Mouse (Mus musculus): ENCODE data around the gene Sept10. TPM values are rescaled to one million over a fixed set of nuclear protein-coding genes. Genes with fewer than 3 reads are reported as not detected.

Sept10 gene
- polyA plus RNA-seq, 1 experiment from 2014 or later = 56.5 TPM

DNA sequence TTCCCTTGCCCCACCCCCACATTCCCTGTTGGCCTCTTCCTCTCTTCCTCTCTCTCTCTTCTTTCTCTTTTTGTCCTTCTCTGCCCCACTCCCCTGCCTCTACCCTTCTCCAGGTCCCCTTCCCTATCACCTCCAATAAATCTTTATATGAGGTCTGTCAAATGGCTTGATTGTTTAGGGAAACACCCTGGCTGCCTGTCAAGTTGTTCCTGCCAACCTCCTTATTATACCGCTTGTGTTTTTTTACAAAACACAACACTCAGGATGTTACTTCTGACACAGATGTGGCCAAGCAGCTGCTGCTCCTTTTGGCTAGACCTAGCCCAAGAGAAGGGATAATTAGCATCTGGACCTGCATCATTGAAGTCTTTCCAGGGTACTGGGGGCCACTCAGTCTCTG is 40.4 kb upstream of the Sept10 start:
- Histone ChIP-seq H3K4me1 (ENCODE audit: control insufficient read depth, insufficient read depth, low read length) (no peaks in the 10 kb centered on the region; the same call in 1 of the 2 replicates), H3K4me3 (ENCODE audit: low read depth, low read length) (no peak overlapping the region), H3K27ac (replicated peaks; ENCODE audit: low read depth, low read length) (no peak overlapping the region), H3K4me2 (ENCODE audit: low read depth, severe bottlenecking) (no peak overlapping the region), H3K27me3 (ENCODE audit: control insufficient read depth, insufficient read depth, low read length) (no peaks in the 10 kb centered on the region), H3K9me3 (ENCODE audit: control insufficient read depth, low read length) (no peaks in the 10 kb centered on the region), H3K36me3 (ENCODE audit: control insufficient read depth, insufficient read depth, low read length) (no peaks in the 10 kb centered on the region), H3K9ac (ENCODE audit: low read length) (no peak overlapping the region)
- WGBS = 76% methylated on average over 1 of the region's 1 CpGs
- no peak for DNase-seq (ENCODE audit: low spot score)
- ATAC-seq (ENCODE audit: insufficient number of reproducible peaks, low FRiP score, low TSS enrichment, low read depth) = no peak

DNA sequence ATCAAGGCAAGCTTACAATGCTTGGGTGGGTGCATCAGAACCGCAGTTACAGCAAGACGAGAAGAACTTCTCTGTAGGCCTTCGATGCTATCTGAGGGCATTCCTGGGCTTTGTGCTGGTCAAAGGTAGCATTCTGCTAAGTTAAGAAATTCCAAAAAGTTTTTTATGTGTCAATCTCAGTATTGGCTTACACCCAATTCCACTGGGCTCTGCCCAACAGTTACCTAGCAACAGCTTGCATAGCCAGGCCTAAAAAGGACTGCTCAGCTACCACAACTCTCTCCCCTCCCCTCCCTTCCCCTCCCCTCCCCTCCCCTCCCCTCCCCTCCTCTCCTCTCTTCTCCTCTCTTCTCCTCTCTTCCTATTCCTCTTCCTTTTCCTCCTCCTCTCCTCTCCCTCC is 40.0 kb upstream of the Sept10 start:
- ATAC-seq (ENCODE audit: insufficient number of reproducible peaks, low FRiP score, low TSS enrichment, low read depth) = no peak

DNA sequence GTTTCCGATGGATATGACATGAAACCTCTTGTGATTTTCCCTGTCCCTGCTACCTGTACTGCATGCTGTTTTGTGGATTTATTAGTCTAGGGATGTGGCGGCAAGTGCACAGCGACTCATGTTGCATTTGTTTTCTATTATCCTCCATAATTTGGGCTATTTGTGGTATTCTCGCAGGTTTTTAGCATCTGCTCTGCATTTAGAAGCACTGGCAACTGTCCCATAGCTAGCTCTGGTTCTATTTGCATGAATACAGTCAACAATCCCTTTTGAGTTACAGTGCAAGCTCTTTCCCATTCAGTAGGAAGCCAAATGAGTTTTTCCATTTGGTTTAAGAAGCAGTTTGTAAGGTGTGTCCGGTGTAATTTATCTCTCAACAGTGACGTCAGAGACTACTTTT is 37.9 kb upstream of the Sept10 start:
- Histone ChIP-seq H3K27ac (replicated peaks; ENCODE audit: low read depth, low read length) (no peak overlapping the region), H3K36me3 (ENCODE audit: control insufficient read depth, insufficient read depth, low read length) (no peaks in the 10 kb centered on the region), H3K9me3 (ENCODE audit: control insufficient read depth, low read length) (no peaks in the 10 kb centered on the region), H3K4me1 (ENCODE audit: control insufficient read depth, insufficient read depth, low read length) (no peaks in the 10 kb centered on the region; the same call in 1 of the 2 replicates), H3K4me3 (ENCODE audit: low read depth, low read length) (no peak overlapping the region), H3K9ac (ENCODE audit: low read length) (no peak overlapping the region), H3K27me3 (ENCODE audit: control insufficient read depth, insufficient read depth, low read length) (no peaks in the 10 kb centered on the region), H3K4me2 (ENCODE audit: low read depth, severe bottlenecking) (no peak overlapping the region)
- WGBS = 53% methylated on average over 6 of the region's 6 CpGs
- no peak for ATAC-seq (ENCODE audit: insufficient number of reproducible peaks, low FRiP score, low TSS enrichment, low read depth)
- no peak for DNase-seq (ENCODE audit: low spot score)

More for the DNA sequence above, 40.0 kb upstream of the Sept10 start:
- 93% methylated on average over 3 of the region's 3 CpGs for WGBS
- no peak overlapping the region for H3K4me3 ChIP-seq (ENCODE audit: low read depth, low read length)
- no peak for DNase-seq (ENCODE audit: low spot score)
- H3K27ac ChIP-seq (replicated peaks; ENCODE audit: low read depth, low read length) = no peak overlapping the region
- H3K9me3 ChIP-seq (ENCODE audit: control insufficient read depth, low read length) = no peaks in the 10 kb centered on the region
- H3K36me3 ChIP-seq (ENCODE audit: control insufficient read depth, insufficient read depth, low read length) = no peaks in the 10 kb centered on the region
- H3K27me3 ChIP-seq (ENCODE audit: control insufficient read depth, insufficient read depth, low read length) = no peaks in the 10 kb centered on the region
- H3K4me1 ChIP-seq (ENCODE audit: control insufficient read depth, insufficient read depth, low read length) = no peaks in the 10 kb centered on the region; the same call in 1 of the 2 replicates
- no peak overlapping the region for H3K9ac ChIP-seq (ENCODE audit: low read length)
- no peak overlapping the region for H3K4me2 ChIP-seq (ENCODE audit: low read depth, severe bottlenecking)

DNA sequence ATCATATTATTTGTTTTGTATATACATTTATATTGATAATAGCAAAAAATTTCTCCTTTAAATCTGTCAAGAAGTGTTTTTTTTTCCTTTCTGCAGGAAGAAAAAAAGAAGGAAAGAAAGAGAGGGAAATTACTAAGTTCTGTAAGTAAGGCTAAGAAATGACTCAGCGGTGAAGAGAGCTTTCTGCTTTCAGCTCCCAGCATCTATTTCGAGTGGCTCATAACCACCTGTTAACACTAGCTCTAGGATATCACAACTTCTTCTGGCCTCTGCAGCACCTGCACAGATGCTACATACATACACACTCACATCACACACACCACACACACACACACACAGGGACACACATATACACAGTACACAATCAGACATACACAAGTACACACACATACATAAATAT is 34.9 kb upstream of the Sept10 start:
- Histone ChIP-seq H3K9ac (ENCODE audit: low read length) (no peak overlapping the region), H3K4me1 (ENCODE audit: control insufficient read depth, insufficient read depth, low read length) (no peaks in the 10 kb centered on the region; the same call in 1 of the 2 replicates), H3K4me2 (ENCODE audit: low read depth, severe bottlenecking) (no peak overlapping the region), H3K9me3 (ENCODE audit: control insufficient read depth, low read length) (no peaks in the 10 kb centered on the region), H3K4me3 (ENCODE audit: low read depth, low read length) (no peak overlapping the region), H3K27ac (replicated peaks; ENCODE audit: low read depth, low read length) (no peak overlapping the region), H3K27me3 (ENCODE audit: control insufficient read depth, insufficient read depth, low read length) (no peaks in the 10 kb centered on the region), H3K36me3 (ENCODE audit: control insufficient read depth, insufficient read depth, low read length) (no peaks in the 10 kb centered on the region)
- no peak for ATAC-seq (ENCODE audit: insufficient number of reproducible peaks, low FRiP score, low TSS enrichment, low read depth)
- no peak for DNase-seq (ENCODE audit: low spot score)
- WGBS = 89% methylated on average over 2 of the region's 2 CpGs

DNA sequence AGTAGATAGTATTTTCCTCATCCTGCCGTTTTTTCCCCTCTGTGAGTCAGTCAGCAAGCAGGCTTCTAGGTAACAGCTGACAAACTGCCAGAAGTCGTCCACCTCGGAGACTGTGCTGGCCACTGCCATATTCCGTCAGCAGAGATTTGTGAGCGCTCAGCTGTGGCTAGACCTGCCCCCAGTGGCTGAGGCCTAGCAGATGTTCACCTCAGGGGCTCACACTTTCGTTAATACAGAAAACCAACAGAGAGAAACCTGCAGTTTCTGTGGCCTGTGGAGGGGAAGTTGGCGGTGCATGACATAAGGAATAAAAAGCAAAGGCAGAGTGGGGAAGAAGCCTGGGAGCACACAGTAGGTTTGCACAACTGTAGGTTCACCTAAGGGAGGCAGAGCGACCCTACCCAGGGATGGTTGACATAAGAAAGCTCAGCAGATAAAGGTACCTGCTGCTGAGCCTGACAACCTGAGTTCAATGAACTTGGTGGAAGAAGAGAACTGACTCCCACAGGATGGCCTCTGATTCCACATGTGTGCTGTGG is 32.0 kb upstream of the Sept10 start:
- Histone ChIP-seq H3K9me3 (ENCODE audit: control insufficient read depth, low read length) (no peaks in the 10 kb centered on the region), H3K4me2 (ENCODE audit: low read depth, severe bottlenecking) (no peak overlapping the region), H3K27me3 (ENCODE audit: control insufficient read depth, insufficient read depth, low read length) (no peaks in the 10 kb centered on the region), H3K4me1 (ENCODE audit: control insufficient read depth, insufficient read depth, low read length) (no peaks in the 10 kb centered on the region), H3K27ac (replicated peaks; ENCODE audit: low read depth, low read length) (no peak overlapping the region), H3K36me3 (ENCODE audit: control insufficient read depth, insufficient read depth, low read length) (no peaks in the 10 kb centered on the region), H3K4me3 (ENCODE audit: low read depth, low read length) (no peak overlapping the region), H3K9ac (ENCODE audit: low read length) (no peak overlapping the region)
- 70% methylated on average over 8 of the region's 8 CpGs for WGBS
- DNase-seq (ENCODE audit: low spot score) (no peak), ATAC-seq (ENCODE audit: insufficient number of reproducible peaks, low FRiP score, low TSS enrichment, low read depth) (no peak)

DNA sequence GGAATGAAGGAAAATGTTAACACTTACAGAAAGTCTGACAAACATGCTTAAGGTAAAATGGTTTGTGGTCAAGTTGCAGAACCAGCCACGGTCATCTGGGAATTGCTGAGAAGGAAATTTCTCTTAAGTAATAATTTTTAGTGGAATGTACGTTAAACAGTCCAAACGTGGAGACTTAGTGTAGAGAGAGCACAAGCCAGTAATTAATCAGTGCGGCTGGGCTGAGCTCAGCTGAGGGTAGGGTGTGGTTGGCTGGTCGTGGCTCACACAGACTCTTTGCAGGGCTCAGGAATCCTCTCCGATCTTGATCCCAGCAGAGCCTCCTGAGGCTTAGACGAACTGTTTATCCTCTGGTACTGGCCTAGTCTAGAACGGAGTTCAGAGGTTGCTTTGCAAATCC is 30.7 kb upstream of the Sept10 start:
- H3K27ac ChIP-seq (replicated peaks; ENCODE audit: low read depth, low read length) = no peak overlapping the region
- no peak overlapping the region for H3K4me3 ChIP-seq (ENCODE audit: low read depth, low read length)
- no peaks in the 10 kb centered on the region for H3K9me3 ChIP-seq (ENCODE audit: control insufficient read depth, low read length)
- no peaks in the 10 kb centered on the region for H3K4me1 ChIP-seq (ENCODE audit: control insufficient read depth, insufficient read depth, low read length)
- H3K9ac ChIP-seq (ENCODE audit: low read length) = no peak overlapping the region
- H3K4me2 ChIP-seq (ENCODE audit: low read depth, severe bottlenecking) = no peak overlapping the region
- DNase-seq (ENCODE audit: low spot score) = no peak
- ATAC-seq (ENCODE audit: insufficient number of reproducible peaks, low FRiP score, low TSS enrichment, low read depth) = no peak
- no peaks in the 10 kb centered on the region for H3K27me3 ChIP-seq (ENCODE audit: control insufficient read depth, insufficient read depth, low read length)
- H3K36me3 ChIP-seq (ENCODE audit: control insufficient read depth, insufficient read depth, low read length) = no peaks in the 10 kb centered on the region
- WGBS = 65% methylated on average over 8 of the region's 8 CpGs

DNA sequence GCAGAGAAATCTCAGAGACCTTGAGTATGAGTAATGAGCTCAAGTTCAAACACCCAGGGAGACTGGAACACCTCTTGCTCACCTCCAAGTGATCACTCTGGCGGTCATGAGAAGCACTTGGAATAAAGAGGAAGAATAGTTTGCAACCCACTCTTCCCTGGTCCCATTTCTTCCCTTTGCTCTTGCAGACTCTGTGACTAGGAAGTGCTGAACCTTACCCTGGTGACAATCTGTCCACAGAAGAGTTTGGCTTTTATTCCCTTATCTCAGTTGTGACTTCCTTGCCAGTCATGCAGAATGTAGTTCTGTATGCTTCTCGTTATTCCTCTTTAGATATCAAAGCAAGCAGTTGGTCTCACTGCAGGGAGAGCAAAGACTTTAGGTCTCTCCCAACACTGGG is 30.3 kb upstream of the Sept10 start:
- H3K36me3 ChIP-seq (ENCODE audit: control insufficient read depth, insufficient read depth, low read length) = no peaks in the 10 kb centered on the region
- H3K27ac ChIP-seq (replicated peaks; ENCODE audit: low read depth, low read length) = no peak overlapping the region
- H3K27me3 ChIP-seq (ENCODE audit: control insufficient read depth, insufficient read depth, low read length) = no peaks in the 10 kb centered on the region
- no peak for ATAC-seq (ENCODE audit: insufficient number of reproducible peaks, low FRiP score, low TSS enrichment, low read depth)
- 83% methylated on average over 2 of the region's 2 CpGs for WGBS
- H3K9ac ChIP-seq (ENCODE audit: low read length) = no peak overlapping the region
- H3K4me3 ChIP-seq (ENCODE audit: low read depth, low read length) = no peak overlapping the region
- H3K9me3 ChIP-seq (ENCODE audit: control insufficient read depth, low read length) = no peaks in the 10 kb centered on the region
- DNase-seq (ENCODE audit: low spot score) = no peak
- no peaks in the 10 kb centered on the region for H3K4me1 ChIP-seq (ENCODE audit: control insufficient read depth, insufficient read depth, low read length)
- no peak overlapping the region for H3K4me2 ChIP-seq (ENCODE audit: low read depth, severe bottlenecking)

DNA sequence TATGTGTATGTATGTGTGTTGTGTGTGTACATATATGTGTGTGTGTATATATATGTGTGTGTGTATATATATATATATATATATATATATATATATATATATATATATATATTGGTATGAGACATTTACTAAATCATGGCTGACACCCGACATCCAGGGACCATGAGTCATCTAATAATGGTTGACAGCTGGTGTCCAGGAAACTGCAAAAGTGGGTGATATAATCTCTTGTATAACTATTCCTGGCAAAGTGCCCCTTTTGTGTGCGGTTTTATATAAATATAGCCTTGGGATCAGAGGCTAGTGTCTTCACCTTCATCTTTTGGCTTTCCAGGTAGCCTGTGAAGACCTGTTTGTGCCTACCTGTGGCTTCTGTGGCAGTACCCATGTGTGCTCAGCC is 29.0 kb upstream of the Sept10 start:
- Histone ChIP-seq H3K4me3 (ENCODE audit: low read depth, low read length) (no peak overlapping the region), H3K27ac (replicated peaks; ENCODE audit: low read depth, low read length) (no peak overlapping the region), H3K27me3 (ENCODE audit: control insufficient read depth, insufficient read depth, low read length) (no peaks in the 10 kb centered on the region), H3K9me3 (ENCODE audit: control insufficient read depth, low read length) (no peaks in the 10 kb centered on the region), H3K9ac (ENCODE audit: low read length) (no peak overlapping the region), H3K36me3 (ENCODE audit: control insufficient read depth, insufficient read depth, low read length) (no peaks in the 10 kb centered on the region), H3K4me2 (ENCODE audit: low read depth, severe bottlenecking) (no peak overlapping the region), H3K4me1 (ENCODE audit: control insufficient read depth, insufficient read depth, low read length) (no peaks in the 10 kb centered on the region)
- no peak for DNase-seq (ENCODE audit: low spot score)
- 89% methylated on average over 2 of the region's 2 CpGs for WGBS
- no peak for ATAC-seq (ENCODE audit: insufficient number of reproducible peaks, low FRiP score, low TSS enrichment, low read depth)

DNA sequence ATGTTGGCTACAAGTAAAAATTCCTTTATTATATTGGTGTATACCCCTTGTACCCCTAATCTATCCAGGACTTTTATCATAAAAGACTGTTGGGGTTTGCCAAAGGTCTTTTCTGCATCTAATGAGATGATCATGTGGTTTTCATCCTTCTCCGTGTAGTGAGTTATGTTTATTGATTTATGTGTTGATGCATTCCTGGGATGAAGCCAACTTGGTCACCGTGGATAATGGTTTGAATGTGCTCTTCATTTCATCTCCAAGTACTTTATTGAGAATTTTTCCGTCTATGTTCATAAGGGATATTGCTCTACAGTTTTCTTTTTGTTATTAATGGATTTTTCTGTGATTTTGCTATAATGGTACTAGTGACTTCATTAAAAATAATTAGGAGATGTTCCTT is 27.9 kb upstream of the Sept10 start:
- Histone ChIP-seq H3K36me3 (ENCODE audit: control insufficient read depth, insufficient read depth, low read length) (no peaks in the 10 kb centered on the region), H3K4me2 (ENCODE audit: low read depth, severe bottlenecking) (no peak overlapping the region), H3K9me3 (ENCODE audit: control insufficient read depth, low read length) (no peaks in the 10 kb centered on the region), H3K4me3 (ENCODE audit: low read depth, low read length) (no peak overlapping the region), H3K4me1 (ENCODE audit: control insufficient read depth, insufficient read depth, low read length) (no peaks in the 10 kb centered on the region), H3K9ac (ENCODE audit: low read length) (no peak overlapping the region), H3K27ac (replicated peaks; ENCODE audit: low read depth, low read length) (no peak overlapping the region), H3K27me3 (ENCODE audit: control insufficient read depth, insufficient read depth, low read length) (no peaks in the 10 kb centered on the region)
- no peak for DNase-seq (ENCODE audit: low spot score)
- ATAC-seq (ENCODE audit: insufficient number of reproducible peaks, low FRiP score, low TSS enrichment, low read depth) = no peak
- 81% methylated on average over 3 of the region's 3 CpGs for WGBS

Data from limb, embryonic 11.5 days (tissue).